Mouse (Mus musculus) hindbrain, embryonic 11.5 days (tissue): Measurements from ENCODE around the gene Pcolce. TPM values are rescaled to one million over a fixed set of nuclear protein-coding genes. Genes with fewer than 3 reads are reported as not detected.

Experiments used
- ATAC-seq: fragments of 200-750 bp; cut with Nextera tagmentation; 2 replicates; pipeline ENCODE4 v1.8.0; 2017; ENCODE audit warnings: mild to moderate bottlenecking, moderate TSS enrichment, moderate library complexity; ENCODE audit not compliant: low FRiP score
- DNase-seq: peaks from one replicate; pipeline ENCODE4 v3.0.0-alpha.2; 2015; ENCODE audit warnings: low spot score
- H3K27ac ChIP-seq: fragments of 300-500 bp; sonication (generic); 2 replicates; pipeline ENCODE4 v1.5.1; 2014; ENCODE audit warnings: mild to moderate bottlenecking, low read depth, low read length
- H3K27me3 ChIP-seq: fragments of 300-500 bp; sonication (generic); 2 replicates; pipeline ENCODE4 v1.6.1; 2014; ENCODE audit warnings: mild to moderate bottlenecking, low read length, moderate library complexity, mixed read lengths; ENCODE audit not compliant: control insufficient read depth, insufficient read depth
- H3K36me3 ChIP-seq: fragments of 300-500 bp; sonication (generic); 2 replicates; pipeline ENCODE4 v1.6.1; 2014; ENCODE audit warnings: mild to moderate bottlenecking, low read length, moderate library complexity, mixed read lengths; ENCODE audit not compliant: control insufficient read depth, insufficient read depth
- H3K4me1 ChIP-seq: fragments of 300-500 bp; sonication (generic); replicated peaks from 2 replicates; pipeline ENCODE4 v1.6.1; 2014; ENCODE audit warnings: low read length, mixed read lengths; ENCODE audit not compliant: control insufficient read depth, insufficient read depth
- H3K4me2 ChIP-seq: fragments of 300-500 bp; sonication (generic); replicated peaks from 2 replicates; pipeline ENCODE4 v1.6.1; 2014; ENCODE audit warnings: mild to moderate bottlenecking, low read depth, low read length
- H3K4me3 ChIP-seq: fragments of 300-500 bp; sonication (generic); 2 replicates; pipeline ENCODE4 v1.5.1; 2014; ENCODE audit warnings: low read depth, low read length
- H3K9ac ChIP-seq: fragments of 300-500 bp; sonication (generic); 2 replicates; pipeline ENCODE4 v1.6.1; 2014; ENCODE audit warnings: low read depth, low read length
- H3K9me3 ChIP-seq: fragments of 300-500 bp; sonication (generic); 2 replicates; pipeline ENCODE4 v1.6.1; 2016; ENCODE audit warnings: low read length; ENCODE audit not compliant: control insufficient read depth
- WGBS: fragments of 180-500 bp; shearing (Covaris S2); extraction: QIAGEN DNeasy Blood & Tissue Kit; methylation state at CpG from one replicate; pipeline ENCODE4 v1.1.7; 2014; 5-methylcytosine and 5-hydroxymethylcytosine counted together
- polyA plus RNA-seq: library from polyadenylated mRNA; unstranded; fragments of >200 nt; fragmentation: Nextera tagmentation; extraction: Ambion mirVana; gene quantifications from 2 replicates; pipeline ENCODE4 v1.2.1, GENCODE M21; 2014

Gene Pcolce
- polyA plus RNA-seq, 1 experiment from 2014 or later, result 87.3 TPM

- H3K9ac ChIP-seq, result no peak overlapping the region
- no peaks in the 10 kb centered on the region; the same call in 1 of the 2 replicates for H3K4me1 ChIP-seq
- no peak overlapping the region for H3K4me3 ChIP-seq
- H3K27ac ChIP-seq, result no peak overlapping the region
- 31% methylated on average over 4 of the region's 4 CpGs for WGBS
- no peak for ATAC-seq
- H3K27me3 ChIP-seq, result peaks cover 20% of the 10 kb centered on the region
- no peaks in the 10 kb centered on the region for H3K36me3 ChIP-seq
- H3K9me3 ChIP-seq, result no peaks in the 10 kb centered on the region
- DNase-seq, result no peak
- no peak overlapping the region for H3K4me2 ChIP-seq
Observed at GRCm38 (mm10) chr5:137649251-137649650, 35.7 kb upstream of the Pcolce start.

- ATAC-seq, result no peak
- 76% methylated on average over 9 of the region's 9 CpGs for WGBS
- Histone ChIP-seq H3K27me3 (peaks cover 28% of the 10 kb centered on the region), H3K27ac (no peak overlapping the region), H3K9me3 (no peaks in the 10 kb centered on the region), H3K4me2 (no peak overlapping the region), H3K36me3 (no peaks in the 10 kb centered on the region), H3K4me1 (no peaks in the 10 kb centered on the region; the same call in 1 of the 2 replicates), H3K4me3 (no peak overlapping the region), H3K9ac (no peak overlapping the region)
- DNase-seq, result no peak
Observed at GRCm38 (mm10) chr5:137647827-137648601, 34.4 kb upstream of the Pcolce start.

- Histone ChIP-seq H3K4me1 (no peaks in the 10 kb centered on the region; the same call in 1 of the 2 replicates), H3K27me3 (peaks cover 28% of the 10 kb centered on the region), H3K9ac (no peak within 1 kb of the TSS), H3K9me3 (no peaks in the 10 kb centered on the region), H3K27ac (no peak within 1 kb of the TSS), H3K4me3 (peak within 1 kb of the TSS; percentile 19), H3K4me2 (peak within 1 kb of the TSS; percentile 24), H3K36me3 (peaks cover 4% of the 10 kb centered on the region; the same call in 1 of the 2 replicates)
- WGBS, result 13% methylated on average over 11 of the region's 11 CpGs
- ATAC-seq, result no peak
- no peak for DNase-seq
Observed at GRCm38 (mm10) chr5:137645652-137646091, 32.1 kb upstream of the Pcolce start, which contains the start of gene Irs3. Gene Irs3, minus strand, starts transcription at chr5:137645714.

- H3K4me1 ChIP-seq, result no peaks in the 10 kb centered on the region; the same call in 1 of the 2 replicates
- 4% methylated on average over 44 of the region's 44 CpGs for WGBS
- H3K36me3 ChIP-seq, result peaks cover 6% of the 10 kb centered on the region
- DNase-seq (peak; percentile 46), ATAC-seq (no peak)
- peaks cover 28% of the 10 kb centered on the region for H3K27me3 ChIP-seq
- H3K9ac ChIP-seq, result no peak overlapping the region
- no peaks in the 10 kb centered on the region for H3K9me3 ChIP-seq
- peak overlapping the region; percentile 24 for H3K4me2 ChIP-seq
- no peak overlapping the region for H3K27ac ChIP-seq
- peak overlapping the region; percentile 19 for H3K4me3 ChIP-seq
Observed at GRCm38 (mm10) chr5:137645091-137645651, 31.6 kb upstream of the Pcolce start.

GRCm38 (mm10) chr5:137644484-137644883 lies 30.9 kb upstream of the Pcolce start:
- Histone ChIP-seq H3K4me1 (no peaks in the 10 kb centered on the region), H3K4me2 (no peak overlapping the region), H3K36me3 (peaks cover 12% of the 10 kb centered on the region), H3K27ac (no peak overlapping the region), H3K9ac (no peak overlapping the region), H3K27me3 (peaks cover 28% of the 10 kb centered on the region), H3K4me3 (no peak overlapping the region), H3K9me3 (no peaks in the 10 kb centered on the region)
- ATAC-seq (no peak), DNase-seq (no peak)
- 54% methylated on average over 19 of the region's 19 CpGs for WGBS

GRCm38 (mm10) chr5:137642886-137643285 lies 29.3 kb upstream of the Pcolce start:
- DNase-seq, result no peak

GRCm38 (mm10) chr5:137641054-137641453 lies 27.5 kb upstream of the Pcolce start, which contains the start of gene Sap25:
Gene Sap25, plus strand, starts transcription at chr5:137641334.
- H3K4me1 ChIP-seq, result no peaks in the 10 kb centered on the region
- ATAC-seq (no peak), DNase-seq (no peak)
- no peak within 1 kb of the TSS for H3K4me2 ChIP-seq
- WGBS, result 89% methylated on average over 19 of the region's 19 CpGs
- H3K36me3 ChIP-seq, result peaks cover 19% of the 10 kb centered on the region
- no peak within 1 kb of the TSS for H3K4me3 ChIP-seq
- no peak within 1 kb of the TSS for H3K9ac ChIP-seq
- peaks cover 26% of the 10 kb centered on the region for H3K27me3 ChIP-seq
- H3K27ac ChIP-seq, result no peak within 1 kb of the TSS
- no peaks in the 10 kb centered on the region for H3K9me3 ChIP-seq

More at GRCm38 (mm10) chr5:137642886-137643285, 29.3 kb upstream of the Pcolce start:
- H3K4me3 ChIP-seq, result no peak overlapping the region
- H3K36me3 ChIP-seq, result peaks cover 17% of the 10 kb centered on the region
- H3K4me2 ChIP-seq, result no peak overlapping the region
- WGBS, result 62% methylated on average over 4 of the region's 4 CpGs
- no peaks in the 10 kb centered on the region for H3K9me3 ChIP-seq
- ATAC-seq, result no peak
- H3K27ac ChIP-seq, result no peak overlapping the region
- H3K27me3 ChIP-seq, result peaks cover 28% of the 10 kb centered on the region
- no peak overlapping the region for H3K9ac ChIP-seq
- H3K4me1 ChIP-seq, result no peaks in the 10 kb centered on the region

GRCm38 (mm10) chr5:137639472-137639871 lies 25.9 kb upstream of the Pcolce start:
- H3K4me3 ChIP-seq, result no peak overlapping the region
- no peak overlapping the region for H3K27ac ChIP-seq
- DNase-seq (no peak), ATAC-seq (no peak)
- 85% methylated on average over 7 of the region's 7 CpGs for WGBS
- peaks cover 21% of the 10 kb centered on the region for H3K36me3 ChIP-seq
- H3K4me1 ChIP-seq, result no peaks in the 10 kb centered on the region
- no peaks in the 10 kb centered on the region for H3K9me3 ChIP-seq
- peaks cover 10% of the 10 kb centered on the region for H3K27me3 ChIP-seq
- no peak overlapping the region for H3K9ac ChIP-seq
- H3K4me2 ChIP-seq, result no peak overlapping the region
